Mouse (Mus musculus) olfactory bulb, adult 2 months (tissue): ENCODE data around the gene Recql.

Experiments
- CTCF ChIP-seq: fragments of 200-500 bp; IDR thresholded peaks from 2 replicates; pipeline ENCODE4 v1.5.1; 2012; ENCODE audit warnings: low read depth, mild to moderate bottlenecking, low read length, moderate library complexity; ENCODE audit not compliant: insufficient read depth
- POLR2A ChIP-seq: fragments of 200-500 bp; IDR thresholded peaks from 2 replicates; pipeline ENCODE4 v1.6.1; 2012; ENCODE audit warnings: mild to moderate bottlenecking, low read depth, low read length, moderate library complexity; ENCODE audit not compliant: insufficient read depth

DNA sequence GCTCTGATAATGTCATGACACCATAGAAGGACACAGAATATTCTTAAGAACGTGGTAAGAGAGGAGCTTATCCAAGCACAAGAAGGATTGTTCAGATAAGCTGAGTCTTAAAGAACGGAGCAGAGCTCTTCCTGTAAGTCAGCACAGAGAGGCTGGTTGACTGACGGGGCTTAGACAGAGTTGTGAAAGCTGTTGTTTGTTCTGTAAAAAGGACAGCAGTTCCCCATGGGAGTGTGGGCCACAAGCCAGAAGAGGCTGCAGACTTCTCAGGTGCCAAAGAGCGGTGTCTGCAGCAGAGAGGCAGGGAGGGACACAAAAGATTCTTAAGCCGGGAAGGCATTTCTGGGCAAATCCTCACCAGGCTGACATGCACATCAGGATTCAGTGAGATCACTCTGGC is 7.8 kb upstream of the Recql start:
- TF ChIP-seq CTCF (no peak), POLR2A (no peak)
